Mouse (Mus musculus) MEL-GATA-1-ER (cell line): ENCODE results near the gene Rabgap1l.
A peak's percentile ranks its signal among the peaks of the same experiment; 100 is the strongest.

ENCODE experiments used
- DNase-seq: peaks from one replicate; pipeline ENCODE4 v3.0.0-alpha.2; 2012; ENCODE audit warnings: low read depth; ENCODE audit errors: extremely low read depth

The Rabgap1l gene

GRCm38 (mm10) chr1:160318057-160318725 lies 474.8 kb downstream of the Rabgap1l start:
- DNase-seq, result no peak

GRCm38 (mm10) chr1:160316239-160316638 lies 476.8 kb downstream of the Rabgap1l start:
- no peak for DNase-seq

DNA sequence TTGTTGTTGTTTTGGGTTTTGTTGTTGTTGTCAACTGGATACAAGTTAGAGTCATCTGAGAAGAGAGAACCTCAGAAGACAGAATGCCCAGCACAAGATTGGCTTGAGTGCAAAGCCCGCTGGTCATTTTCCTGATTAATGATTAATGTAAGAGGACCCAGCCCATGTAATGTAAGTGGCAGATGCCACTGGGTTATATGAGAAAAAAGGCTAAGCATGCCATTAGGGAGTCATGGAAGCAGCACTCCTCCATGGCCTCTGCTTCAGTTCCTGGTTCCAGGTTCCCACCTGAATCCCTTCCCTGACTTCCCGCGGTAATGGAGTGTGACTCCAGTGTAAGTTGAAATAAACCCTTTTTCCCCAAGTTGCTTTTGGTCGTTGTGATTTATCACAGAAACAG lies 480.4 kb downstream of the Rabgap1l start:
- no peak for DNase-seq

- no peak for DNase-seq
Measured at GRCm38 (mm10) chr1:160311861-160312260, 481.1 kb downstream of the Rabgap1l start.

GRCm38 (mm10) chr1:160309951-160310350 lies 483.1 kb downstream of the Rabgap1l start:
- no peak for DNase-seq

GRCm38 (mm10) chr1:160308996-160309395 lies 484.0 kb downstream of the Rabgap1l start:
- DNase-seq, result no peak

DNA sequence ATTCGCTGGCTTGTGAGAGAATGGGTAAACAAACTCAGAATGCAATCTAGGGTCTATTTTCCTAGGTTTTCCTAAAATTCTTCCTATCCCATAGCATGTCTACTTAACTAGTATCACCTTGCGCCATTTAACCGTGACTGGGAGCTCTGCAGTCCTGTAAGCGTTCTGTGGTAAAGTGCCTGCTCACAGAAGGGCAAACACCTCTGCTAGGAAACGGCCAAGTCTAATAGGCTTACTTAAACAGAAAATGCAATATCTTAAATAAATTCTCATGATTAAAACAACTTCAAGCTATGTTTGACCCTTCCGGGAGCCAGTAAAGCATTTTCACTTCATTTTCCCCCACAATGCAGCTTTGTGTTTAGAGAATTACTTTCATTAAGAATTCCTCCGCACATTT lies 484.5 kb downstream of the Rabgap1l start:
- no peak for DNase-seq

DNA sequence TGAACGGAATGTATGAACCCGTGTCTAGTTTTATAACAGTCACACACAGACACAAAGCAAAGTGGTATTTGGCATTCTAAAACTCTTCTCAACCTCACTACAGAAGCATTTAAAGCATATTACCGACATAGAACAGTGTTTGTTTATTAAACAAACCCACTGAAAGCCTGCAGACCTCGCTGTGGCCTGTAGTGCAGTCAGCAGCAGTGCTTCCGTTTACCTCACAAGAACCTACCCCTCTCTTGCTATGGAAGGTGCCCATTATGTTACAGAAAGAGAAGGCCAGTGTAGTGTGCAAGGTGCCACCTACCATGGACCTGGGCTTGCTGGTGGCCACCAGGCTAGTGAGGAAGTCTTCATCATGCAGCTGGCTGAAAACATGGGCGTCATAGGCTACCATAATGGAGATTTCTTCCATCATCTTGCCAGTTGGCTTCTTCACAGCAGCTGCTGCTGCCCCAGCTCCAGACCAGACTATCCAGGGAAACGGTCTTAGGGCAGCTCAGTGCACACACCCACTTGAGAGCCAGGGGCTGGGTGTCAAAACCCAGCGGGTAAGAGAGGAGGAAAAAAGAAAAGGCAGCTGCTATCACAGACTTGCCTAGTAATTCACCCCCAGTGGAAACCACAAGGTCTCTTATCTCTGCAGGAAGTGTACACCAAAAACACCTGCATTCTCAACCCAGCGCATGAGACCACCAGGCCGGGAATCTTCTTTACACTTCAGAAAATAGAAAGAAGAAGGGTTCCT lies 486.0 kb downstream of the Rabgap1l start:
- peak; percentile 68 for DNase-seq

DNA sequence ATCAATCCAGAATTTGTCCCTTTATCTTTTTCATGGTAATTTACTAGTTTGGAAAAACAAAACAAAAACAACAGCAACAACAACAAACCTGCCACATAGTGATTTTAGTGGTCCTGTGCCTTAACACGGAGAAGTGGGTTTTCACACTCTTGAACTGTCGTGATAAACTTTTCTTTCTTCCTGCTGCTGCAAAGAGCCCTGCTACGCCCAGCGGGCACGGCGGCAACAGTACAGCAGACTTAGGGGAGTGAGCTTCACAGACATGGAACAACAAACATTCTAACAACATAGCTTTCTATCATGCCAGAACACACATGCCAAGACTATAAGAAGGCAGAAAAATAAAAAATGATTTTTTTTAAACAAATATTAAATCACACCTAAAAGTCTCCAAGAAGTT lies 486.7 kb downstream of the Rabgap1l start:
- no peak for DNase-seq

DNA sequence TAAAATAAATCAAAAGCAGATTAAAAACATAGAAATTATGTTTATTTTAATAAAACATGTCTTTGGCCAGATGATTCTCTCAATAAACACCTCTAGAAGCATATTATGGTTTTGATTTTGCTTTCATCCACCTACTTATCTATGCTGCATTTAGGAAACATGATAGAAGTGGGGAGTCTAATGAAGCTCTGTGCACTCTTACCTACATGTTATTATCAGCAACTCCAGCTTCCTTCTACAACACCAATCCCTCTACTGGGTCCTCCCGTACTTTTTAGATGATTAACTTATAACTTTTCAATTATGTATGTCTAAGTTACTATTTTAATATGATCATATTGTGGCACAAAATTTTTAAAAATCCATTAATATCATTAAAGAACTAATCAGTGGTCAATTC lies 487.2 kb downstream of the Rabgap1l start:
- DNase-seq, result no peak

- DNase-seq, result no peak
Measured at GRCm38 (mm10) chr1:160304969-160305498, 488.0 kb downstream of the Rabgap1l start.

- peak; percentile 73 for DNase-seq
Measured at GRCm38 (mm10) chr1:160302268-160302667, 490.7 kb downstream of the Rabgap1l start.

GRCm38 (mm10) chr1:160301156-160301555 lies 491.9 kb downstream of the Rabgap1l start:
- DNase-seq, result no peak

- no peak for DNase-seq
Measured at GRCm38 (mm10) chr1:160300704-160301103, 492.3 kb downstream of the Rabgap1l start.

DNA sequence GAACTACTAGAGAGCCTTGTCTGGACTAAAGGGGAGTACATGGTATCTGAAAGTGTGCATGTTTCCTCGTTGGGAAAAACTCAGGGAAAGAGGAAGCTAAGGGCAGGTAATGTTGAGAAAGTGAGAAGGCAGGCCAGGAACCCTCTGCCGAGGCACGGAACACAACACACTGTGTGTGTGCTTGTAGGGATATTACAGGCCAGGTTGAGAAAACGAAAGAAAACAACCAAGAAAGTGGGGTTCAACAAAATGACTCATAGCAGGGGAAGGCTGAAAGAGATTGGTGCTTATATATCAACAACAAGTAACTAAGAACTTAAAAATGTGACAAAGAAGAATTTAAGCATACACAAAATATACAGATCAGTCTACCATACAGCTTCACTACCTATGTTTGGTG lies 493.0 kb downstream of the Rabgap1l start:
- no peak for DNase-seq

DNA sequence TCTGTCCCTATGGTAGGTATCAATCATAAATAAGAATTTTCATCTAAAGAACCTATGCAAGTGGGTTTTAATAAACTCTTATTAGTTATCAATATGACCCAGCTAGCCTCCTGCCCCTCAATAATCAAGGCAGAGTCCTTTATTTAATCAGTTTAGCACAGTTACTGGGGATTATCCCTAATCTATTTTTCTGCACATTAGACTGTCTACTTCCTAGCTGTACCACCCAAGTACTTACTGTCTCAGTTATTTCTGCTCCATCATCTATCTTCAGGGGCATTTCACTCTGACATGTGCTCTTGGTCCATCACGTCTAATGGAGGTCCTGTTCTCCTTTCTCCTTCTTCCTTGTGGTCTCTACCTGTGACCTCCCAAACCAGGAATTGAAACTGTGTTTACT lies 494.1 kb downstream of the Rabgap1l start:
- no peak for DNase-seq

DNA sequence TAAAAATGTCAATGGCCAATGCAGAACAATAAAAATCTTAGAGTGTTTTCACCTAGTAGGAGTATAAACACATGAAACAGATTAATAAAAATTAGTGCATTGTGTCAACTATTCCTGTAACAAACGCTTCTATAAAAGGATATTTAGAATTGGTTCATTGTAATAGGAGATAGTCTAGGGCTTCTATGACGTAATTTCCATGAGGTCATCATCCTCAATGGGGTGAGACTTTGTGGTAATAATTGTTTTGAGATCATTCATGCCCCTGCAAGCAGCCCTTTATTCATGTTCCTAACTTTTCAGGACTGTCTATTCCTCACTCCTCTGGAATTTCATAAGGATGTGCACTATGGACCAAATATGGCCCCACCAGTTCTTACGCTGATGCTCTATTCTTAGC lies 495.3 kb downstream of the Rabgap1l start:
- DNase-seq, result no peak

GRCm38 (mm10) chr1:160295323-160295722 lies 497.7 kb downstream of the Rabgap1l start:
- no peak for DNase-seq

- no peak for DNase-seq
Measured at GRCm38 (mm10) chr1:160293488-160293887, 499.5 kb downstream of the Rabgap1l start.

GRCm38 (mm10) chr1:160292058-160292457 lies 501.0 kb downstream of the Rabgap1l start:
- no peak for DNase-seq

- no peak for DNase-seq
Measured at GRCm38 (mm10) chr1:160290242-160290641, 502.8 kb downstream of the Rabgap1l start.

DNA sequence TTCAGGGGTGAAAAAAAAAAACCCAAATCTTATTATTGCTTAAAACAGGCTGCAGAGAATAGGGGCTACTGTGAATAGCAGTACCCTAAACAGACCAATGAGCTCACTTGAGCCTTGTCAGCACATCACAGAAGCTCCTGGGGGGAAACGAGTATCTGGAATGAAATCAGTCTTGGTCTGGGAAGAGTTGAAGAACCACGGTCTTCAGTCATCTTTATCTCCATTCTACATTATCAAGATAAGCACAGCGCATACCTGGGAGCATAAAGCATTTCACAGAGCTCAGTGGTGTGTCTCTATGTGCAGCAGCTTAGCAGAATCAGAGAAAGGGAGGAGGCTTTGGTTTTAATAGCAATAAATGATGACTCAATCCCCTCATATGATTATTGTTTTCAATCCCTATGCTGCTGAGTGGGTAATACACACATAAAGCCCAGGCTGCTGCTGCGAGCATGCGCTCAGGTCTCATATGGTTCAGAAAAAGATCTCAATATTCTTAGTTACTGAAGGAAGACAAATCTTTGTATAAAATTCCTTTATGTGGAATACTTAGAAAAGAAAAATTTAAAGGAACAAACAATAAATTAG lies 505.9 kb downstream of the Rabgap1l start:
- no peak for DNase-seq
